Mouse (Mus musculus) heart, embryonic 12.5 days (tissue): ENCODE results near the gene Phldb2. TPM values are rescaled to one million over a fixed set of nuclear protein-coding genes. Genes with fewer than 3 reads are reported as not detected.

ENCODE experiments used
- ATAC-seq: fragments of 200-750 bp; cut with Nextera tagmentation; 2 replicates; pipeline ENCODE4 v1.8.0; 2017; ENCODE audit warnings: moderate TSS enrichment, moderate library complexity; ENCODE audit not compliant: insufficient number of reproducible peaks, low FRiP score
- H3K27ac ChIP-seq: fragments of 300-500 bp; sonication (generic); 2 replicates; pipeline ENCODE4 v1.5.1; 2016; ENCODE audit warnings: mild to moderate bottlenecking, moderate library complexity; ENCODE audit not compliant: poor library complexity, severe bottlenecking
- H3K27me3 ChIP-seq: fragments of 300-500 bp; sonication (generic); replicated peaks from 2 replicates; pipeline ENCODE4 v1.6.1; 2016; ENCODE audit warnings: mild to moderate bottlenecking, moderate library complexity
- H3K36me3 ChIP-seq: fragments of 300-500 bp; sonication (generic); 2 replicates; pipeline ENCODE4 v1.6.1; 2016; ENCODE audit warnings: mild to moderate bottlenecking, moderate library complexity
- H3K4me1 ChIP-seq: fragments of 300-500 bp; sonication (generic); replicated peaks from 2 replicates; pipeline ENCODE4 v1.6.1; 2016; ENCODE audit warnings: mild to moderate bottlenecking
- H3K4me2 ChIP-seq: fragments of 300-500 bp; sonication (generic); 2 replicates; pipeline ENCODE4 v1.6.1; 2016; ENCODE audit warnings: mild to moderate bottlenecking, moderate library complexity
- H3K4me3 ChIP-seq: fragments of 300-500 bp; sonication (generic); 2 replicates; pipeline ENCODE4 v1.5.1; 2016; ENCODE audit warnings: mild to moderate bottlenecking
- H3K9ac ChIP-seq: fragments of 300-500 bp; sonication (generic); 2 replicates; pipeline ENCODE4 v1.6.1; 2016; ENCODE audit warnings: mild to moderate bottlenecking, moderate library complexity
- H3K9me3 ChIP-seq: fragments of 300-500 bp; sonication (generic); replicated peaks from 2 replicates; pipeline ENCODE4 v1.6.1; 2016; ENCODE audit warnings: mild to moderate bottlenecking, moderate library complexity
- WGBS: fragments of 180-500 bp; shearing (Covaris S2); methylation state at CpG from one replicate; pipeline ENCODE4 v1.1.7; 2016; 5-methylcytosine and 5-hydroxymethylcytosine counted together
- polyA plus RNA-seq: library from polyadenylated mRNA; unstranded; fragments of >200 nt; fragmentation: Nextera tagmentation; extraction: Ambion mirVana; gene quantifications from 2 replicates; pipeline ENCODE4 v1.2.1, GENCODE M21; 2016

The Phldb2 gene
- polyA plus RNA-seq, 1 experiment from 2014 or later: 59.2 TPM

DNA sequence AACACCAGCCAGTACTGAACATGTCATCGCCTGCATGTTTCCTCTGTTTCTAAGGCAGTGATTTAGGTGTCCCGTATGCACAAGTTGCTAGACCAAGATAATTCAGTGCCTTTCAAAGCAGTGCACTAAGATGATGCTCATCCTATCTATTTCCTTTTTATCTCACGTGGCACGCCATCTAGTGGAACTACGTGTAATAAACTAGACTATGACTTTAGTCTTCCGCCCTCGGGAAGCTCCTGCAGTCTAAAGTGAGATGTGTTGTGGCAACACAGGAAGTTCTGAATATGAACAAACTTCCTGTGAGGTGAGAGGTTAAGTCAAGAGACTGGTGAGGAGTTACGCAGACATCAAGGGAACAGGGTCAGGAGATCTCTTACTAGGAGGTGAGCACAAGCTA is 166.8 kb downstream of the Phldb2 start:
- no peaks in the 10 kb centered on the region for H3K4me1 ChIP-seq
- no peaks in the 10 kb centered on the region for H3K27me3 ChIP-seq
- H3K36me3 ChIP-seq: peaks cover 69% of the 10 kb centered on the region
- WGBS: 42% methylated on average over 8 of the region's 8 CpGs
- ATAC-seq: no peak
- no peaks in the 10 kb centered on the region for H3K9me3 ChIP-seq
- no peak overlapping the region for H3K27ac ChIP-seq
- H3K4me2 ChIP-seq: no peak overlapping the region
- H3K9ac ChIP-seq: no peak overlapping the region
- H3K4me3 ChIP-seq: no peak overlapping the region

DNA sequence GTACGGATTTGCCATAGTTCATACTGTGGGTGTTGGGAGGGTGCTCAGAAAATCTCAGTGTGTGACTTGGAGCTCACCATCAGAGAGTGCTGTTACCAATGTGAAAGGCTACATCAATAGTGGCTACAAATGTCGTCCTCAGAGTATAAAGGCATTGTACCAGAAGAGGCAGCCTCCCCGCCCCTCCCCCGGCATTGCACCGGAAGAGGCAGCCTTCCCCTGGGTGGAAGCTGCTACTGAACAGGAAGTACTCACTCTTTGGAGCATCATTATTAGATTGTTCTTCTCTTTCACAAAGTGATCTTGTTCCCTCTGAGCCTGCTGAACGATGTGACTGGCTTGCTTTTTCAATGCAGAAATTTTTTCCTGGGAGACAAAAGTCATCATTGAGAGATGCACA is 173.4 kb downstream of the Phldb2 start:
- H3K27ac ChIP-seq: no peak overlapping the region
- no peaks in the 10 kb centered on the region for H3K9me3 ChIP-seq
- H3K36me3 ChIP-seq: peaks cover 74% of the 10 kb centered on the region
- no peak overlapping the region for H3K4me3 ChIP-seq
- no peak overlapping the region for H3K9ac ChIP-seq
- WGBS: 61% methylated on average over 6 of the region's 6 CpGs
- no peak overlapping the region for H3K4me2 ChIP-seq
- no peak for ATAC-seq
- no peaks in the 10 kb centered on the region for H3K27me3 ChIP-seq
- no peaks in the 10 kb centered on the region for H3K4me1 ChIP-seq

DNA sequence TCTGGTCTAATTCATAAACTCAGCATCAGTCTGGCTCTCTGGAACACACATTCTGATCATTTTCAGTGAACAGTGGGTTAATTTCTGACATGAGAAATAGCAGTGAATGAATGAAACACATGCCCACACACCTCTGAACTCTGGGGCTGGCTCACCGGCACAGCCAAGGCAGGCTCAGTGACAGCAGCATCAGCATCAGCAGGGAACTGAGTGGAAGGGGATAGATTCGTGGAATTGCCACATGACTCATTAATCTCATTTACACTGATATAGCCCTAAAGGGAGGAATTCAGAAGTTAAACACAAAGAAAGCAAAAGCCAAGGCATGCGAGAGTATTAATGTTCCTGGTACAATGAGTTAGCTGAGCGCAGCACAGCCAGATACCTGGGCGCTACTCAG is 178.6 kb downstream of the Phldb2 start:
- peaks cover 83% of the 10 kb centered on the region for H3K36me3 ChIP-seq
- no peaks in the 10 kb centered on the region for H3K27me3 ChIP-seq
- no peak overlapping the region for H3K27ac ChIP-seq
- WGBS: 83% methylated on average over 5 of the region's 5 CpGs
- no peak overlapping the region for H3K4me3 ChIP-seq
- no peaks in the 10 kb centered on the region for H3K9me3 ChIP-seq
- H3K9ac ChIP-seq: no peak overlapping the region
- no peaks in the 10 kb centered on the region for H3K4me1 ChIP-seq
- ATAC-seq: no peak
- H3K4me2 ChIP-seq: no peak overlapping the region

DNA sequence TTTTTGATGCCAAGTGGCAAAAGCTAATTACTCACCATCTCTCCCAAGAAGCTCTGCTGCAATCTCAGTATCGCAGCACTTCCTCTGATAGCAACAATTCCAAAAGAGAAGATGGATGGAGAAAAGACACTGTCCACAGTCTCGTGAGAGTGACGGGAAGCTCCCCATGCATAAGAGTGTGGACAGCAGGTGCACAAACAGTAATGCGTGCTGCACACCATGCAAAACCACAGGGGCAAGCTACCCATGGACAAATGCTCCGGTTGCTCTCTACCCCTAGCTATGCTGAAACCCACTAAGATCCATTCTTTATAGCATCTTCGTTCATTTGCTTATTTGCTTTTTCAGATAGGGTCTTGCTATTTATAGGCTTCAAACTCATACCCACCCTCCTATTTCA is 182.5 kb downstream of the Phldb2 start:
- Histone ChIP-seq H3K9me3 (no peaks in the 10 kb centered on the region), H3K36me3 (peaks cover 66% of the 10 kb centered on the region), H3K4me2 (no peak overlapping the region), H3K27me3 (no peaks in the 10 kb centered on the region), H3K9ac (no peak overlapping the region), H3K4me3 (no peak overlapping the region), H3K4me1 (0 out of 2 replicates have a peak, but pooled peaks cover 4% of the 10 kb centered on the region), H3K27ac (no peak overlapping the region)
- no peak for ATAC-seq
- 86% methylated on average over 6 of the region's 6 CpGs for WGBS

DNA sequence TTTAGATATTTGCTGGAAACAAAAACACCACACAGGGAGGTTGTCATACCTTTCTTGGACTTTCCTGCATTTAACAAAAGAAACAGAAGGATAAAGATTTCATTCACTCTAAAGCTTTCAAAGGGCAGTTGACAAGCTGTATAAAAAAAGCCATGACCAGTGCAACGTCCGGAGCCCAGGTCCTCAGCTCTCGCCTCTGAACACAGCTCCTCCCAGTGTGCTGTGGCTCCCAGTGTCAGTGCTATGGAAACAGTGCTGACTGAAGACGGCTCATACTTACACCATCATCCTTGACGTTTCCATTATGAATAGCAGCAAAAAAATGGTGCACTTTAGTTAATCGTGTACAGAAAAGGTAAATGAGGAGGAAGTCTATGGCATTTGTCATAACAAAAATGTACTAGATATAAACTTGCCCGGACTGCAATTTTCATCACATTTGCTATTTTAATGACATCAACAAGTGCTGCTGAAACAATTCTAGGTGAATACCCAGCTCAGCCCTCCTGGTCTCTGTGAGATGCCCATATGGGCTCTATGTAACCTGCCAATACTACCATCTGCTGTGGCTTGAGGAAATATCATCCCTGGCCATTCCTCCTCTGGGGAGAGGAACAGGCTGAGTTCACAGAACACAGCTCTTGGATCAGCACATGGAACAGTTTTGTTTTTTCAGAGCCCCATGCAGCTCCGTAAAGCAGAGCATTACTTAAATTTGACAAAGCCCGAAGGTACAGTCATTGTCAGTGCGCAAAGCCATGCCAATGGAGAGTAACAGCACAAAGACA is 185.4 kb downstream of the Phldb2 start:
- ATAC-seq: peak; percentile 36; the same call in 1 of the 2 replicates
- no peak overlapping the region for H3K27ac ChIP-seq
- H3K4me3 ChIP-seq: no peak overlapping the region
- no peak overlapping the region for H3K9ac ChIP-seq
- peaks cover 59% of the 10 kb centered on the region for H3K36me3 ChIP-seq
- H3K4me2 ChIP-seq: no peak overlapping the region
- H3K4me1 ChIP-seq: peaks cover 16% of the 10 kb centered on the region
- H3K27me3 ChIP-seq: no peaks in the 10 kb centered on the region
- no peaks in the 10 kb centered on the region for H3K9me3 ChIP-seq
- WGBS: 62% methylated on average over 10 of the region's 10 CpGs

DNA sequence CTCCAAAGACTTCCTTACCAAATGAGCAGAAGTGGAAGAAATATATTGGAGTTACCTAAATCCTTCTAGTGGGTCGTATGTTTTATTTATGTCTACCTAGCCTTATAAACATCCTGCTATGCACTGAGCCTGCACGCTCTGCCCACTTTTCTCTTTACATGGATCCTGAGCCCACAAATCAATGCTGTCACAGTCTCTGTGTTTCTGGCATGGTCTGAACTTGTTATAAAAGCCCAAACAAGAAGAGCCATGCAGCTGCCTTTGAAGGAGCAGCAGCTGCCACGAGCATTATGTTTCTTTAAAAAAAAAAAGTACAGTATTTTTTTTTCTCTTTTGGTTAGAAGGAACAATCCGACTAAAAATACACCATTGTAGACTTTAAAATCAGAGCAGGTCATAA is 186.0 kb downstream of the Phldb2 start:
- no peak overlapping the region for H3K27ac ChIP-seq
- 71% methylated on average over 4 of the region's 4 CpGs for WGBS
- H3K27me3 ChIP-seq: no peaks in the 10 kb centered on the region
- ATAC-seq: no peak
- H3K4me3 ChIP-seq: no peak overlapping the region
- H3K9ac ChIP-seq: no peak overlapping the region
- H3K36me3 ChIP-seq: peaks cover 61% of the 10 kb centered on the region
- peaks cover 20% of the 10 kb centered on the region for H3K4me1 ChIP-seq
- no peaks in the 10 kb centered on the region for H3K9me3 ChIP-seq
- no peak overlapping the region for H3K4me2 ChIP-seq

DNA sequence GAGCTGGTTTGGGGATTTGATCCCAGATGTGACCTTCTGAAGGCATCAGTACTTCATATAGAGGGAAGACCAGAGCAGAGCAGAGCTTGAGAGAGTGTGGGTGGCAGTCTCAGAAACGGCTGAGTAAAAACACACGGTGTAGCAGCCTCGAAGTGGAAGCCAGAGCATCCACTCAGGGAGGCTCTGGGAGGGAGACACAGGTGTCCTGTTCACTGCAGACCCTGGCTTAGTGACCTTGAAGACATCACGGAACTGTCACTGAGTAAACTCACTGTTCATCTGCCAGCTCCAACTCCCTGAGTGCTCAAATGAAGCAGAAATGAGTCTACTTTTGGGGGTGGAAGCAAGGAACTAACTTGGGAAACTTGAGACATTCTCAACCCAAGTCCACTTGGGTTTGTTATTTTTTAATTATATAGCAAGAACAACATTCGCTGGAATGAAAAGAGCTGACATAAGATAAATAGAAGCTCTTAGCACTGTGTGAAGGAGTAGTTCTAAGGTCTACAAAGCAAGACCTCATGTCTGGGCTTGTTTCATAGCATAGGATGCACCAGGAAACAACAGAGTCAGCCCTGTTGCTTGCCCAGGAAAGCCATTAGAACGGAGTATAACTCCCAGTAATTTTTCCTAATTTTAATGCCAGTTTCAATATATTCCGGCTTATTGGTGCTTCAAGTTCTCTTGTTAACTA is 187.4 kb downstream of the Phldb2 start:
- no peak for ATAC-seq
- Histone ChIP-seq H3K4me2 (no peak overlapping the region), H3K4me3 (no peak overlapping the region), H3K9ac (no peak overlapping the region), H3K36me3 (peaks cover 57% of the 10 kb centered on the region), H3K27me3 (no peaks in the 10 kb centered on the region), H3K4me1 (peaks cover 23% of the 10 kb centered on the region), H3K27ac (no peak overlapping the region), H3K9me3 (no peaks in the 10 kb centered on the region)
- WGBS: 78% methylated on average over 7 of the region's 7 CpGs

DNA sequence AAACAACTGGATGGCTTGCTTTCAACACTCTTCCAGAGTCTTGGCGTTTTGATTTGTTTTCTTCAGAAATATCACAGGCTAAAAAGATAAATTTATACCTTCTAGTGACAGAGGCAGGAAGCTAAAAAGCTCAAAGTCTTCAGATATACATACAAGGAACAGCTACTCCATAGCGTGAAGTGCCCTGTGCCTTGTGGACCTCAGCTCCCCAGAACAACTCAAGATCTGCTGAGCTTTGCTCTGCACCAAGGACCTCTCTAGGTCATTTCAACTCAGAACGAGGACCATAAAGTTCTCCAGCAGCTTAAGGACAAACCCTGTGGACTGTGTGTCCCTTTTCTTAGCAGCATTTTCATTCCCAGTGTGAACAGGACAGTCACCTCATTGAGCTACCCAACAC is 188.3 kb downstream of the Phldb2 start:
- Histone ChIP-seq H3K4me2 (no peak overlapping the region), H3K4me1 (peaks cover 23% of the 10 kb centered on the region), H3K36me3 (peaks cover 56% of the 10 kb centered on the region), H3K4me3 (no peak overlapping the region), H3K9ac (no peak overlapping the region), H3K27ac (no peak overlapping the region; the same call in 1 of the 2 replicates), H3K9me3 (no peaks in the 10 kb centered on the region), H3K27me3 (no peaks in the 10 kb centered on the region)
- ATAC-seq: no peak
- WGBS: 74% methylated on average over 3 of the region's 3 CpGs

DNA sequence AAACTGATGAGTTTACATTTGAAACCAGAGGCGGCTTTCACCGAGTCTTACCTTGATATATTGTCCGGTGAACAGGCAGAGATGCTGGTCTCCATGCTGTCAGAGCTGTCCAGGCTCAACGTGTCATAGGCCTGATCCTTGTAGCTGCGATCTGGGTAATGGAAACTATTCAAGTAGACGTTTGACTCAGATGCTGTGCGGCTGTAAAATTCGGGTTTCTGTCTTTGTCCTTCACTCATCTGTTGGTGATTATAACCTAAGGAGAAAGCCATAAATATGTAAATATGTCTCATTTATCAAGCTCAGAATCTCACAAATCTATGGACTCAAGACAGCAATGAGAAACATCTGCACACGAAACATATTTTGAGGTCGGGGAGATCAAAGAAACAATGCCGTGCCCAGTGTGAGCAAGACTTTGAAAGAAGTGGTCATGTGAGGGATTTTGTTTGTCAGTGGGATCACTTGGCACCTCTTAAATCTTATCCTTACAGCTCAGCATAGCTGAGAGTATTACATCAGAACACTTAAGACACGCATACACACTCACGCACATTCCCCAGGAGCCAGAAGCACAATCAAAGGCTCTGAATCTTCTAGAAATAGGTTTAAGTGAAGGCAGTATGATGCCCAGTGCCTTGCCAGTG is 190.4 kb downstream of the Phldb2 start:
- Histone ChIP-seq H3K9ac (no peak overlapping the region), H3K4me2 (no peak overlapping the region), H3K9me3 (no peaks in the 10 kb centered on the region), H3K4me1 (peaks cover 19% of the 10 kb centered on the region), H3K27ac (0 out of 2 replicates have a peak overlapping the region, but pooled peaks have one; percentile 51), H3K36me3 (peaks cover 61% of the 10 kb centered on the region), H3K27me3 (no peaks in the 10 kb centered on the region), H3K4me3 (no peak overlapping the region)
- 53% methylated on average over 13 of the region's 13 CpGs for whole genome bisulfite sequencing
- ATAC-seq: no peak

DNA sequence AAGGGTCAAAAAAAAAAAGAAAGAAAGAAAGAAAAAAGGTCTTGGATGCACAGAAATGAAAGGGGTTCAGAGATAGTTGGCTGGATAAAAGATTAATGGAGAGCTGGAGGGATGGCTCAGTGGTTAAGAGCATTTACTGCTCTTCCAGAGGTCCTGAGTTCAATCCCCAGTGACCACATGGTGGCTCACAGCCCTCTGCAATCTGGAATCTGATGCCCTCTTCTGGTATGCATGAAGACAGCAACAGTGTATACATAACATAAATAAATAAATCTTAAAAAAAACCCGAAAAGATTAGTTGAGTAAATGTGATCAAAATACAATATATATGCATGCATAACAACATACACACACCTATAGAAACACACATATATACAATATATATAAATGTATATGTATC is 192.0 kb downstream of the Phldb2 start:
- H3K9me3 ChIP-seq: no peaks in the 10 kb centered on the region
- ATAC-seq: no peak
- H3K9ac ChIP-seq: no peak overlapping the region
- no peaks in the 10 kb centered on the region for H3K27me3 ChIP-seq
- H3K36me3 ChIP-seq: peaks cover 70% of the 10 kb centered on the region
- H3K27ac ChIP-seq: no peak overlapping the region
- peaks cover 22% of the 10 kb centered on the region for H3K4me1 ChIP-seq
- H3K4me3 ChIP-seq: no peak overlapping the region
- H3K4me2 ChIP-seq: no peak overlapping the region
- WGBS: 70% methylated on average over 1 of the region's 1 CpGs

DNA sequence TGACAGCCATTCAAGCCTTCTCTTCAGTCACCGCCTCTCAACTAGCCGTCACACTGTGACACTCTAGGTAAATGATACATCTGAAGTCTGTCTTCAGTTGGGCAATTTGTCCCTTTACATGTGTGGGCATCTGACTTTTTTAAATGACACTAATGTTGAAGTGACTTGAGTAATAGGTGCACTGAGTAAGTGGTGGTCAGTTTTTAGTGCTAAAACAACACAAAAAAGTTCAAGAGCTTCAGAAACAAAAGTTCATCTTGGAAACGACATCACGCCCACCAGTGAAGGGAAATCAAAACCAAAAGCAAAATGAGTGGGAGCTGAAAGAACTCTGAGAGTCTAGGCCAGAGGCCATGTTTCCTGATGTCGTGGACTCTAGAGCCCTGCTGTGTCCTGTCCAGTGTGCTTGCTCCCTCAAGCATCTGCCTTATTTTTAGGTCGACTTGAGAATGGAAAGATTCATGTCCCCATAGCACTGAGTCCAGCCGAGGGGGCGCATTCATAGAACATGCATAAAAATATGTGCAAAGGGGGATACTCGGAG is 194.6 kb downstream of the Phldb2 start:
- peaks cover 56% of the 10 kb centered on the region for H3K36me3 ChIP-seq
- H3K4me2 ChIP-seq: no peak overlapping the region
- no peak overlapping the region for H3K27ac ChIP-seq
- no peak overlapping the region for H3K4me3 ChIP-seq
- no peaks in the 10 kb centered on the region for H3K9me3 ChIP-seq
- H3K4me1 ChIP-seq: peaks cover 18% of the 10 kb centered on the region
- 83% methylated on average over 9 of the region's 9 CpGs for WGBS
- H3K27me3 ChIP-seq: no peaks in the 10 kb centered on the region
- H3K9ac ChIP-seq: no peak overlapping the region
- no peak for ATAC-seq
